ENCODE assay signal across 30 mouse cellular contexts in genomic region chr5:24589511-24590500, GRCm38 (mm10). TPM values are rescaled to one million over a fixed set of nuclear protein-coding genes. Genes with fewer than 3 reads are reported as not detected.
A peak's percentile ranks its signal among the peaks of the same experiment; 100 is the strongest.
DNase-seq lines count a peak whose midpoint lies in the region; ATAC-seq and TF ChIP-seq lines count a peak whose summit lies in the region.
"Had no signal": no experiment of that assay in that cellular context is flagged by ENCODE, and none has a peak within 500 bp of the region (broad histone marks: within the 10 kb centered on the region; RNA-seq: fewer than 3 reads in every experiment).

No protein-coding gene starts in this region.

- no peak overlapping the region for H3K9ac ChIP-seq in midbrain, embryonic 11.5 days (ENCODE audit: low read length)
- H3K9ac ChIP-seq in midbrain, postnatal 0 days (replicated peaks; ENCODE audit: low read length, poor library complexity, severe bottlenecking): no peak overlapping the region
- H3K9ac ChIP-seq: embryonic facial prominence, embryonic 12.5 days; embryonic facial prominence, embryonic 15.5 days; forebrain, embryonic 12.5 days; forebrain, embryonic 15.5 days; hindbrain, embryonic 12.5 days; hindbrain, embryonic 15.5 days had no signal

- WGBS in midbrain, embryonic 11.5 days: 88% methylated on average over 20 of the region's 20 CpGs
- 87% methylated on average over 20 of the region's 20 CpGs for WGBS in midbrain, postnatal 0 days

- ATAC-seq in midbrain, embryonic 11.5 days (ENCODE audit: low FRiP score): no peak
- ATAC-seq in midbrain, postnatal 0 days (ENCODE audit: low FRiP score): no peak
- ATAC-seq in granulocyte monocyte progenitor cell, adult 5-6 weeks (replicated peaks; ENCODE audit: poor library complexity, severe bottlenecking): no peak
- ATAC-seq: activated CD4-positive, CD25-positive, alpha-beta regulatory T cell, adult 4 months; CD4-positive, CD25-positive, alpha-beta regulatory T cell, adult 4 months; forebrain, embryonic 15.5 days had no signal

- H3K36me3 ChIP-seq in midbrain, embryonic 11.5 days (ENCODE audit: control insufficient read depth, insufficient read depth, low read length): peaks cover 20% of the 10 kb centered on the region
- peaks cover 39% of the 10 kb centered on the region for H3K36me3 ChIP-seq in midbrain, postnatal 0 days (ENCODE audit: insufficient read depth, low read length)

- H3K4me3 ChIP-seq in midbrain, embryonic 11.5 days (ENCODE audit: low read depth, low read length): no peak overlapping the region
- H3K4me3 ChIP-seq in midbrain, postnatal 0 days (ENCODE audit: low read depth, low read length): no peak overlapping the region
- no peak overlapping the region for H3K4me3 ChIP-seq in embryonic fibroblast, embryonic 13.5 days (ENCODE audit: insufficient read depth, low read length)
- H3K4me3 ChIP-seq: embryonic facial prominence, embryonic 12.5 days; embryonic facial prominence, embryonic 15.5 days; erythroblast, embryonic 14.5 days; forebrain, embryonic 12.5 days; forebrain, embryonic 15.5 days; heart, adult 2 months; hindbrain, embryonic 12.5 days; hindbrain, embryonic 15.5 days had no signal

- H3K9me3 ChIP-seq in midbrain, embryonic 11.5 days (ENCODE audit: control insufficient read depth, low read length): no peaks in the 10 kb centered on the region
- no peaks in the 10 kb centered on the region for H3K9me3 ChIP-seq in midbrain, postnatal 0 days (ENCODE audit: low read length)
- H3K9me3 ChIP-seq: embryonic facial prominence, embryonic 12.5 days; embryonic facial prominence, embryonic 15.5 days; forebrain, embryonic 12.5 days; forebrain, embryonic 15.5 days; hindbrain, embryonic 12.5 days; hindbrain, embryonic 15.5 days had no signal

- DNase-seq in heart, adult 11 months: peak; percentile 87
- no peak for DNase-seq in heart, adult 8-10 months (ENCODE audit: low spot score)
- DNase-seq in midbrain, embryonic 11.5 days (ENCODE audit: low spot score, missing footprints): peak; percentile 73
- DNase-seq in midbrain, postnatal 0 days (ENCODE audit: low spot score): no peak
- DNase-seq: adrenal gland, adult 8-10 months; adrenal gland, postnatal 25 days; cerebellum, adult 11-12 months; cerebellum, adult 9-10 months; cerebellum, postnatal 25 days; gastrocnemius, postnatal 10 days; heart, adult 2 months had no signal

- H3K27me3 ChIP-seq in midbrain, embryonic 11.5 days (ENCODE audit: control insufficient read depth, insufficient read depth, low read length): no peaks in the 10 kb centered on the region
- H3K27me3 ChIP-seq in midbrain, postnatal 0 days (ENCODE audit: insufficient read depth, low read length): no peaks in the 10 kb centered on the region
- H3K27me3 ChIP-seq: embryonic facial prominence, embryonic 15.5 days; forebrain, embryonic 15.5 days; hindbrain, embryonic 15.5 days had no signal

- no peak for TF ChIP-seq CTCF in midbrain, postnatal 0 days (IDR thresholded peaks at IDR 0.05)
- TF ChIP-seq CTCF in embryonic fibroblast, embryonic 13.5 days (IDR thresholded peaks at IDR 0.05; ENCODE audit: borderline replicate concordance, insufficient read depth, low read length): no peak

- no peak overlapping the region for H3K27ac ChIP-seq in midbrain, embryonic 11.5 days (ENCODE audit: low read depth, low read length)
- no peak overlapping the region for H3K27ac ChIP-seq in midbrain, postnatal 0 days (ENCODE audit: low read depth, low read length)
- H3K27ac ChIP-seq in embryonic fibroblast, embryonic 13.5 days (ENCODE audit: insufficient read depth, low read length): no peak overlapping the region
- H3K27ac ChIP-seq: embryonic facial prominence, embryonic 12.5 days; embryonic facial prominence, embryonic 15.5 days; forebrain, embryonic 12.5 days; forebrain, embryonic 15.5 days; heart, adult 2 months; hindbrain, embryonic 12.5 days; hindbrain, embryonic 15.5 days had no signal

- H3K4me1 ChIP-seq in midbrain, embryonic 11.5 days (ENCODE audit: control insufficient read depth, insufficient read depth, low read length): peaks cover 22% of the 10 kb centered on the region
- H3K4me1 ChIP-seq in midbrain, postnatal 0 days (ENCODE audit: insufficient read depth, low read length): peaks cover 11% of the 10 kb centered on the region
- peaks cover 14% of the 10 kb centered on the region for H3K4me1 ChIP-seq in embryonic fibroblast, embryonic 13.5 days (ENCODE audit: control insufficient read depth, insufficient read depth, low read length)

- peak; percentile 26; the same call in 1 of the 2 replicates for TF ChIP-seq POLR2A in embryonic fibroblast, embryonic 13.5 days (IDR thresholded peaks at IDR 0.05; ENCODE audit: low read depth, low read length)

- H3K4me2 ChIP-seq in midbrain, embryonic 11.5 days: no peak overlapping the region
- H3K4me2 ChIP-seq in midbrain, postnatal 0 days (ENCODE audit: low read depth, low read length, poor library complexity, severe bottlenecking): no peak overlapping the region
- H3K4me2 ChIP-seq: embryonic facial prominence, embryonic 12.5 days; embryonic facial prominence, embryonic 15.5 days; forebrain, embryonic 12.5 days; forebrain, embryonic 15.5 days; hindbrain, embryonic 12.5 days; hindbrain, embryonic 15.5 days had no signal

RNA-seq across cellular contexts. Expression of gene Chpf2, which starts 3.3 kb away (rescaled TPM):
- 1 to 10 TPM; 7.4 to 9.5 (median 7.7) TPM for total RNA-seq in heart, adult 8-10 months (2022)
- polyA plus RNA-seq in midbrain, embryonic 11.5 days (2014; fragmentation: Nextera tagmentation; extraction: Ambion mirVana): 7.2 and 9.6 TPM in 2 replicates
- total RNA-seq in midbrain, postnatal 0 days (2014; rRNA removed): 31.3 and 32.8 TPM in 2 replicates
- polyA plus RNA-seq in midbrain, postnatal 0 days (2015; fragmentation: Nextera tagmentation; extraction: Ambion mirVana): 25.5 and 26.3 TPM in 2 replicates
- 45.5 and 54.6 TPM in 2 replicates for polyA plus RNA-seq in embryonic fibroblast, embryonic 13.5 days (2011; ENCODE audit: insufficient read length, low read depth, missing spikeins)
- 17.8 and 17.9 TPM in 2 replicates for total RNA-seq in granulocyte monocyte progenitor cell, adult 5-6 weeks (2014; fragmentation: Nextera tagmentation)
- 10.4 and 29.2 TPM in 2 replicates for total RNA-seq in granulocyte monocyte progenitor cell, adult 5-6 weeks (2017)

RNA-seq across cellular contexts. Expression of gene Abcf2, which starts 12.5 kb away (rescaled TPM):
- 10 to 100 TPM; 53.6 to 60.6 (median 56.2) TPM for total RNA-seq in heart, adult 8-10 months (2022)
- polyA plus RNA-seq in midbrain, embryonic 11.5 days (2014; fragmentation: Nextera tagmentation; extraction: Ambion mirVana): 143 and 147 TPM in 2 replicates
- total RNA-seq in midbrain, postnatal 0 days (2014; rRNA removed): 55.9 and 57.0 TPM in 2 replicates
- 58.2 and 62.3 TPM in 2 replicates for polyA plus RNA-seq in midbrain, postnatal 0 days (2015; fragmentation: Nextera tagmentation; extraction: Ambion mirVana)
- 69.3 and 73.4 TPM in 2 replicates for polyA plus RNA-seq in embryonic fibroblast, embryonic 13.5 days (2011; ENCODE audit: insufficient read length, low read depth, missing spikeins)
- 51.6 and 74.3 TPM in 2 replicates for total RNA-seq in granulocyte monocyte progenitor cell, adult 5-6 weeks (2014; fragmentation: Nextera tagmentation)
- 98.3 and 98.8 TPM in 2 replicates for total RNA-seq in granulocyte monocyte progenitor cell, adult 5-6 weeks (2017)

RNA-seq across cellular contexts. Expression of gene 4931409K22Rik, which starts 33.2 kb away (rescaled TPM):
- total RNA-seq in heart, adult 8-10 months (2022): not detected
- polyA plus RNA-seq in midbrain, embryonic 11.5 days (2014; fragmentation: Nextera tagmentation; extraction: Ambion mirVana): not detected in 2 replicates
- total RNA-seq in midbrain, postnatal 0 days (2014; rRNA removed): not detected in 2 replicates
- polyA plus RNA-seq in midbrain, postnatal 0 days (2015; fragmentation: Nextera tagmentation; extraction: Ambion mirVana): not detected in 2 replicates
- not detected in 2 replicates for polyA plus RNA-seq in embryonic fibroblast, embryonic 13.5 days (2011; ENCODE audit: insufficient read length, low read depth, missing spikeins)
- total RNA-seq in granulocyte monocyte progenitor cell, adult 5-6 weeks (2014; fragmentation: Nextera tagmentation): not detected in 2 replicates
- total RNA-seq in granulocyte monocyte progenitor cell, adult 5-6 weeks (2017): not detected in 2 replicates
- total RNA-seq: adrenal gland, adult 8-10 months; adrenal gland, postnatal 25 days; common myeloid progenitor, adult 5-6 weeks; gastrocnemius, postnatal 10 days; gastrocnemius, postnatal 4 days; heart, adult 2 months; heart, postnatal 25 days; hematopoietic stem cell, adult 5-6 weeks had no signal
- polyA plus RNA-seq: C2C12; CD4-positive, CD25-positive, alpha-beta regulatory T cell, adult 4 months; erythroblast, embryonic 14.5 days; heart, embryonic 11.5 days; heart, embryonic 14.5 days; heart, postnatal 0 days; hindbrain, embryonic 12.5 days had no signal

RNA-seq across cellular contexts. Expression of gene Smarcd3, which starts 34.4 kb away (rescaled TPM):
- total RNA-seq in heart, adult 8-10 months (2022): 10 to 100 TPM; 56.8 to 62.6 (median 60.6) TPM
- polyA plus RNA-seq in midbrain, embryonic 11.5 days (2014; fragmentation: Nextera tagmentation; extraction: Ambion mirVana): 56.8 and 60.2 TPM in 2 replicates
- 279 and 347 TPM in 2 replicates for total RNA-seq in midbrain, postnatal 0 days (2014; rRNA removed)
- polyA plus RNA-seq in midbrain, postnatal 0 days (2015; fragmentation: Nextera tagmentation; extraction: Ambion mirVana): 187 and 189 TPM in 2 replicates
- polyA plus RNA-seq in embryonic fibroblast, embryonic 13.5 days (2011; ENCODE audit: insufficient read length, low read depth, missing spikeins): 22.9 and 27.8 TPM in 2 replicates
- not detected in 2 replicates for total RNA-seq in granulocyte monocyte progenitor cell, adult 5-6 weeks (2014; fragmentation: Nextera tagmentation)
- 0.05 and 0.34 TPM in 2 replicates for total RNA-seq in granulocyte monocyte progenitor cell, adult 5-6 weeks (2017)
- polyA plus RNA-seq: erythroblast, embryonic 14.5 days had no signal

RNA-seq across cellular contexts. Expression of gene Asb10, which starts 49.0 kb away (rescaled TPM):
- 100 to 1,000 TPM in 2 of 4 experiments, 10 to 100 TPM in 2; 97.3 to 112 (median 103) TPM for total RNA-seq in heart, adult 8-10 months (2022)
- 0.25 TPM in 2 replicates for polyA plus RNA-seq in midbrain, embryonic 11.5 days (2014; fragmentation: Nextera tagmentation; extraction: Ambion mirVana)
- 1.2 TPM in 1 of 2 replicates, not detected in the other for total RNA-seq in midbrain, postnatal 0 days (2014; rRNA removed)
- polyA plus RNA-seq in midbrain, postnatal 0 days (2015; fragmentation: Nextera tagmentation; extraction: Ambion mirVana): 0.31 and 0.39 TPM in 2 replicates
- polyA plus RNA-seq in embryonic fibroblast, embryonic 13.5 days (2011; ENCODE audit: insufficient read length, low read depth, missing spikeins): not detected in 2 replicates
- not detected in 2 replicates for total RNA-seq in granulocyte monocyte progenitor cell, adult 5-6 weeks (2014; fragmentation: Nextera tagmentation)
- not detected in 2 replicates for total RNA-seq in granulocyte monocyte progenitor cell, adult 5-6 weeks (2017)
- total RNA-seq: hematopoietic stem cell, adult 5-6 weeks had no signal
- polyA plus RNA-seq: activated CD4-positive, CD25-positive, alpha-beta regulatory T cell, adult 4 months; C2C12; CD4-positive, CD25-positive, alpha-beta regulatory T cell, adult 4 months; erythroblast, embryonic 14.5 days had no signal

Comparison
In these comparisons a context has a peak if more than half of its experiments do, and no peak if none do; other contexts are left out.
1. DNase-seq: peak in heart, adult 11 months (single experiment) and midbrain, embryonic 11.5 days (single experiment); none in heart, adult 8-10 months (single experiment) and midbrain, postnatal 0 days (single experiment).